Mouse (Mus musculus): ENCODE results near the gene Fry. TPM values are rescaled to one million over a fixed set of nuclear protein-coding genes. Genes with fewer than 3 reads are reported as not detected.
"Not testable (repeated sequence)": the region's sequence is repeated elsewhere in the genome, so short reads cannot be mapped to it uniquely, and the experiment has no call there.

The Fry gene
- polyA plus RNA-seq, 1 experiment from 2014 or later: 8.8 TPM

DNA sequence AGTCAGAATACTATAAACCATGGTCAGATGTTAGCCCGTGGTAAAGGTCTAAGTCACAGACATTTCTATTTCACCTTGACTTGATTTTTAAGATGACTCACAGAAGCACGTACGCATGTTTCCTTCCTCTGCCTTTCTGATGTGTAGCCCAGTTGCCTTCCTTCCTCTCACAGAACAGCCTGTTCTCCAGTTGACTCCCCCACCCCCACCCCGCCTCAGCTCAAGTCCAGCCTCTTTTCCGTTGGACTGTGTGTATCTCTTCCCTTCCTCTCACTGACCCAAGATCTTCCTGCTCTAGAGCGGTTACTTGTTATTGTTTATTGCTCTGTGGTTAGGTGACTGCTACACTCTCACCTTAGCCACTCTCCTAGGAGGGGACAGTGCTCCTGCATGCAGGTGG lies 350.0 kb downstream of the Fry start:
- Histone ChIP-seq H3K9me3 (ENCODE audit: control insufficient read depth, low read length) (no peaks in the 10 kb centered on the region), H3K27ac (ENCODE audit: low read depth, low read length) (no peak overlapping the region), H3K9ac (ENCODE audit: low read length) (no peak overlapping the region), H3K27me3 (ENCODE audit: control insufficient read depth, insufficient read depth, low read length) (no peaks in the 10 kb centered on the region), H3K36me3 (ENCODE audit: control insufficient read depth, insufficient read depth, low read length) (no peaks in the 10 kb centered on the region), H3K4me1 (ENCODE audit: control insufficient read depth, insufficient read depth, low read length) (no peaks in the 10 kb centered on the region), H3K4me3 (ENCODE audit: low read depth, low read length) (no peak overlapping the region), H3K4me2 (no peak overlapping the region)
- DNase-seq (ENCODE audit: low spot score, missing footprints) (no peak), ATAC-seq (ENCODE audit: low FRiP score) (no peak)
- WGBS: 72% methylated on average over 6 of the region's 6 CpGs

DNA sequence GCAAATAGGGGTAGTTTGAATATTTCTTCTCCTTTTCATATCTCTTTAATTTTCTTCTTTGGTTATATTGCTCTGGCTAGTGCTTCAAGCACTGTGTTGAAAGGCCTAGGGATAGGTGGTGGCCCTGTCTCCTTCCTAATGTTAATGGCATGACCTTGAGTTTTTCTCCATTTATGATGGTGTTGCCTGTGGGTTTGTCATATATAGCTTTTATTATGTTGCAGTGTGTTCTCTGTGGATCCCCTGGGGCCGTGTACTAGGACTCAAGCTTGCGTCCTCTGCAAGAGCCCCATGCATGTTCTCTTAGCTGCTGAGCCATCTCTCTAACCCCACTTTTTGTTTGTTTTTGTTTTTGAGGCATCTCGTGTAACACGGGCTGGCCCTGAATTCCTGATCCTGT lies 358.9 kb downstream of the Fry start:
- Histone ChIP-seq H3K4me2 (no peak overlapping the region), H3K4me1 (ENCODE audit: control insufficient read depth, insufficient read depth, low read length) (no peaks in the 10 kb centered on the region), H3K4me3 (ENCODE audit: low read depth, low read length) (no peak overlapping the region), H3K9ac (ENCODE audit: low read length) (no peak overlapping the region), H3K36me3 (ENCODE audit: control insufficient read depth, insufficient read depth, low read length) (no peaks in the 10 kb centered on the region), H3K27me3 (ENCODE audit: control insufficient read depth, insufficient read depth, low read length) (no peaks in the 10 kb centered on the region), H3K9me3 (ENCODE audit: control insufficient read depth, low read length) (no peaks in the 10 kb centered on the region), H3K27ac (ENCODE audit: low read depth, low read length) (no peak overlapping the region)
- ATAC-seq (ENCODE audit: low FRiP score): no peak
- no peak for DNase-seq (ENCODE audit: low spot score, missing footprints)
- 72% methylated on average over 4 of the region's 4 CpGs for WGBS

DNA sequence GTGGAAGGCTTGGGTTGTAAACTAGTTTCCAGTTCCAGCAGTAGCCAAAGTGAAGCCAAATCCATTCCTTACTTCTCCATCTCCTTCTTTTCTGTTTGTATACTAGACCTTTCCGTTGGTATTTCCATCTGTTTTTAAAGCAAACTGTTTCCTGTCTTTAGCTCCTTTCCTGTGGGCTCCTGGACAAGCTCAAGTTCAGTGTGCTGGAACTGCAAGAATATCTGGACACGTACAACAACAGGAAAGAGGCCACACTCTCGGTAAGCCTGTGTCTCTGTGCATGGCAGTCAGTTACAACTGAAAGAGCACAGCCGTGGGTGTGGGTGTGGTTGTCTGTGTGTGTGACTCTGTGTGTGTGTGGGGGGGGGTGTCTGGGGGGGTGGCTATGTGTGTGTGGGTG lies 360.2 kb downstream of the Fry start:
- H3K9me3 ChIP-seq (ENCODE audit: control insufficient read depth, low read length): no peaks in the 10 kb centered on the region
- 72% methylated on average over 4 of the region's 4 CpGs for WGBS
- no peak for ATAC-seq (ENCODE audit: low FRiP score)
- no peaks in the 10 kb centered on the region for H3K36me3 ChIP-seq (ENCODE audit: control insufficient read depth, insufficient read depth, low read length)
- H3K27ac ChIP-seq (ENCODE audit: low read depth, low read length): no peak overlapping the region
- no peak for DNase-seq (ENCODE audit: low spot score, missing footprints)
- H3K4me1 ChIP-seq (ENCODE audit: control insufficient read depth, insufficient read depth, low read length): no peaks in the 10 kb centered on the region
- no peaks in the 10 kb centered on the region for H3K27me3 ChIP-seq (ENCODE audit: control insufficient read depth, insufficient read depth, low read length)
- H3K9ac ChIP-seq (ENCODE audit: low read length): no peak overlapping the region
- no peak overlapping the region for H3K4me3 ChIP-seq (ENCODE audit: low read depth, low read length)
- no peak overlapping the region for H3K4me2 ChIP-seq

DNA sequence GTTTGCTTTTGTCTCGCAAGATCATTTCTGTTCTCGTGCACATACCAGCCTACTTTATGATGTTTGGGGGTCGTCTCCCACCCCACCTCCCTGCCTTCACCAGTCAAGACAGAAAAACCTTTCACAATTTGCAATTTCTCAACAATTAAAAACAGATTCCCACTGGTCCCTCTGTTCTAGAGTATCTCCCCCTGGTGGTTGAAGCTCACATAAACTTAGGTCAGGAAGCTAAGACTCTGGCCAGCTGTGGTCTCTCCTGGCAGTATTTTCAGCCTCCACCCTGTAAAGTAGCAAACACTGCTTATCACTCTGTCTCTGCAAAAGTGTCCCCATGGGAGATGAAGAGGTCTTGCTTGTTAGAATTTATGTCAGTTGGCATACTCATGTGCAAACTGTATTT lies 366.8 kb downstream of the Fry start:
- DNase-seq (ENCODE audit: low spot score, missing footprints) (no peak), ATAC-seq (ENCODE audit: low FRiP score) (no peak)
- no peaks in the 10 kb centered on the region for H3K27me3 ChIP-seq (ENCODE audit: control insufficient read depth, insufficient read depth, low read length)

DNA sequence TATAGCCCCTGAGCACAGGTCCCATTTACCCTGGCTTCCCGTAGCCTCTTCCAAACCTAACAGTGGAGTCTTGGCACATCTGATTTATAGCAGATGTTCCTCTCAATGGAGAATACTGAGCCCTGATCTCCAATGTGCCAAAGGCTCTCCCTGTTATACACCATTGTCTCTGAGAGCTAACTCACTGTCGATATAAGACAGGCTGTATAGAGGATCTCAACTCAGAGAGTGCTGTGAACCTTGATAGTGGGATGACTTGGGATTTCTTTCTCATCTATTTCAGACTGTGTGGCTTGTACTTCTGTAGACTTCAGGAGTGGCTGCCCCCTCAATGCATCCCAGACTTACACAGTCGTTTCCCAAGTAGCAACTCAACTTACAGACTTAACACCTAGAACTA lies 371.8 kb downstream of the Fry start:
- DNase-seq (ENCODE audit: low spot score, missing footprints) (no peak), ATAC-seq (ENCODE audit: low FRiP score) (no peak)
- no peak overlapping the region for H3K4me2 ChIP-seq
- no peak overlapping the region for H3K4me3 ChIP-seq (ENCODE audit: low read depth, low read length)
- H3K4me1 ChIP-seq (ENCODE audit: control insufficient read depth, insufficient read depth, low read length): no peaks in the 10 kb centered on the region
- no peaks in the 10 kb centered on the region for H3K36me3 ChIP-seq (ENCODE audit: control insufficient read depth, insufficient read depth, low read length)
- H3K27me3 ChIP-seq (ENCODE audit: control insufficient read depth, insufficient read depth, low read length): no peaks in the 10 kb centered on the region
- no peaks in the 10 kb centered on the region for H3K9me3 ChIP-seq (ENCODE audit: control insufficient read depth, low read length)
- no peak overlapping the region for H3K9ac ChIP-seq (ENCODE audit: low read length)
- no peak overlapping the region for H3K27ac ChIP-seq (ENCODE audit: low read depth, low read length)
- WGBS: 82% methylated on average over 3 of the region's 3 CpGs

More for the DNA sequence above, 366.8 kb downstream of the Fry start:
- Histone ChIP-seq H3K4me2 (no peak overlapping the region), H3K36me3 (ENCODE audit: control insufficient read depth, insufficient read depth, low read length) (no peaks in the 10 kb centered on the region), H3K9me3 (ENCODE audit: control insufficient read depth, low read length) (no peaks in the 10 kb centered on the region), H3K4me3 (ENCODE audit: low read depth, low read length) (no peak overlapping the region), H3K9ac (ENCODE audit: low read length) (no peak overlapping the region), H3K4me1 (ENCODE audit: control insufficient read depth, insufficient read depth, low read length) (no peaks in the 10 kb centered on the region), H3K27ac (ENCODE audit: low read depth, low read length) (no peak overlapping the region)
- WGBS: 74% methylated on average over 3 of the region's 3 CpGs

DNA sequence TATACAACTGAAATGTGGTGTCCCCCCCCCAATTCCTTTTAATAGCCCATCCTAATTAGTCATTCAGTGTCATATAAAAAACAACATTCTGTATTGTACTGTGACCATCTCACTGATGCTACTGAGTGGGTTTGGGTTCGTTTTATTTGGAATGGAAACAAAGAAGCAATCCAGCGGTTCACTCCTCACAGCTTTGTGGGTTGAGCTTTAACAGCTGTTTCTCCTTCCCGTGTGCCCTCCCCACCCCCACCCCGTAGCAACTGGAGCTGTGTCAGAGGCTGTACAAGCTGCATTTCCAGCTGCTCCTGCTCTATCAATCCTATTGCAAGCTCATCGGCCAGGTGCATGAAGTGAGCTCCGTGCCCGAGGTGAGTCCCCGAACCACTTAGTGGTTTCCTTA lies 372.4 kb downstream of the Fry start:
- 76% methylated on average over 8 of the region's 8 CpGs for WGBS
- Histone ChIP-seq H3K4me2 (no peak overlapping the region), H3K27me3 (ENCODE audit: control insufficient read depth, insufficient read depth, low read length) (no peaks in the 10 kb centered on the region), H3K36me3 (ENCODE audit: control insufficient read depth, insufficient read depth, low read length) (no peaks in the 10 kb centered on the region), H3K4me3 (ENCODE audit: low read depth, low read length) (no peak overlapping the region), H3K27ac (ENCODE audit: low read depth, low read length) (no peak overlapping the region), H3K9ac (ENCODE audit: low read length) (no peak overlapping the region), H3K4me1 (ENCODE audit: control insufficient read depth, insufficient read depth, low read length) (no peaks in the 10 kb centered on the region), H3K9me3 (ENCODE audit: control insufficient read depth, low read length) (no peaks in the 10 kb centered on the region)
- ATAC-seq (ENCODE audit: low FRiP score) (no peak), DNase-seq (ENCODE audit: low spot score, missing footprints) (no peak)

DNA sequence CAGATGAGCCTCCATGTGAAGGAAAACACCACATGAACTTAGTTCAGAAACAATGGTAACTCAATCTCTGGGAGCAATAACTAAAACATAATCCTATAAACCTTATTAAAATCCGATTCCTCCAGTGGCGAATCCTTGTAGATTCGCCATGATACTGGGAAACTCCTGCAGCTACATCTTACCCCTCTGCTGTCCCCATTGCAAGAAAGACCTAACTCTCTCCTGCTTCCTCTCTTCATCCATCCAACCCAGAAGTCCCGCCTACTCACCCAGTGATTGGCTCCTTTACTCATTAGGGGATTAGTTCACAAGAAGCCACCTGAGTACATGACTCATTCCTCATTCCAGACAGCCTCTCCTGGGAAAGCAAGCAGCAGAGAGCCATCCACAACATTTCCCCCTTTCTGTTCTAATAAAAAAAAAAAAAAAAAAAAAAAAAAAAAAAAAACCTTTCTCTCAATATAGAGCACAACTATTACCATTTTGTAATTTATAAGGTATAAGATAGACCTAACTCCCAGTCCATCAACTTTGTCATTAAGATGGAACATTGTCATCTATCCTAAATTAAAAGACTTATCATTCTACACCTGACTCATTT lies 373.2 kb downstream of the Fry start:
- ATAC-seq (ENCODE audit: low FRiP score); H3K36me3 ChIP-seq (ENCODE audit: control insufficient read depth, insufficient read depth, low read length); H3K9ac ChIP-seq (ENCODE audit: low read length); H3K4me2 ChIP-seq; H3K4me1 ChIP-seq (ENCODE audit: control insufficient read depth, insufficient read depth, low read length); H3K27me3 ChIP-seq (ENCODE audit: control insufficient read depth, insufficient read depth, low read length); H3K27ac ChIP-seq (ENCODE audit: low read depth, low read length); H3K9me3 ChIP-seq (ENCODE audit: control insufficient read depth, low read length); DNase-seq (ENCODE audit: low spot score, missing footprints); H3K4me3 ChIP-seq (ENCODE audit: low read depth, low read length): not testable (repeated sequence)
- 88% methylated on average over 4 of the region's 4 CpGs for WGBS

DNA sequence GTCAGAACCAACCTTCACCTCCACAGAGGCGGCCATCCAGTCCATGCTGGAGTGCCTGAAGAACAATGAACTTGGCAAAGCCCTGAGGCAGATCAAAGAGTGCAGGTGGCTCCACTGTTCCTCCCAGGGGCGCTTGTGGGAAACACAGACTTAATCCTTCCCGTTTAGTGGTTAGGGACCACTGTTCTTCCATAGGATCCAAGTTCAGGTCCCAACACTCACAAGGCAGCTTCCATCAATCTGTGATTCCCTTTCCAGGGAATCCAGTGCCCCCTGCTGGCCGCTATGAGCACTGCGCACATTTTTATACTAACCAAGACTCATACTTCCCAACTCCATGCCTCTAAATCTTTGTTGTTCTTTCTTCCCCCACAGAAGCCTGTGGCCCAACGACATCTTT lies 377.3 kb downstream of the Fry start:
- WGBS: 44% methylated on average over 6 of the region's 6 CpGs
- H3K9ac ChIP-seq (ENCODE audit: low read length): no peak overlapping the region
- no peak overlapping the region for H3K4me3 ChIP-seq (ENCODE audit: low read depth, low read length)
- no peaks in the 10 kb centered on the region for H3K27me3 ChIP-seq (ENCODE audit: control insufficient read depth, insufficient read depth, low read length)
- H3K36me3 ChIP-seq (ENCODE audit: control insufficient read depth, insufficient read depth, low read length): no peaks in the 10 kb centered on the region
- ATAC-seq (ENCODE audit: low FRiP score) (no peak), DNase-seq (ENCODE audit: low spot score, missing footprints) (no peak)
- no peaks in the 10 kb centered on the region for H3K9me3 ChIP-seq (ENCODE audit: control insufficient read depth, low read length)
- H3K4me2 ChIP-seq: no peak overlapping the region
- no peaks in the 10 kb centered on the region for H3K4me1 ChIP-seq (ENCODE audit: control insufficient read depth, insufficient read depth, low read length)
- no peak overlapping the region for H3K27ac ChIP-seq (ENCODE audit: low read depth, low read length)

DNA sequence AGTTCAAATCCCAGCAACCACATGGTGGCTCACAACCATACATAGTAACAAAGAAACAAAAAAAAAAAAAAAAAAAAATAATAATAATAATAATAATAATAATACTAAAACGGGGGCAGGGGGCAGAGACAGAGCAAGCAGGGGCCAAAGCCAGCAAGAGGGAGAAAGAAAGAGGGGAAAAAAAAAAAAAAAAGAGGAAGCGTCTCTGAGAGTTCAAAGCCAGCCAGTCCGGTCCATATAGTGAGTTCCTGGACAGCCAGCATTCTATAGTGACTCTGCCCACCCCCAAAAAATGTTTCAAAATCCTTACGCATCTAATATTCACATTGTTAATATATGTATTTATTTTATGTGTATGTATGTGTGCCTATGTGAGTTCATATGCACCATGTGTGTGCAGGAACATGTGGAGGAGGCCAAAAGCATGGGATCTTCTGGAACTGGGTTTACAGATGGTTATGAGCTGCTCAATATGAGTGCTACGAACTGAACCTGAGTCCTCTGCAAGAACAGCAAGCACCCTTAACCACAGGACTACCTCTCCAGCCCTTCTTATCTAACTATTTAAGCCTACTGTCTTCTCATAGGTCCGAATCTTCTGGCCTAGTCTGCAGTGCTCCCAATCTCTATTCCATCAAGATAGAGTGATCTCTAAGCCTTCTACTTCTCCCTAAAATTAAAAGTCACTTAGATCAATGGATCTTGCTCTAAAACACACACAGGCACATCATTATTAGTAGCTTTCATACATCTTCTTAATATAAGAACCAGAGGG lies 392.2 kb downstream of the Fry start:
- Histone ChIP-seq H3K9ac (ENCODE audit: low read length) (no peak overlapping the region), H3K4me2 (no peak overlapping the region), H3K4me1 (ENCODE audit: control insufficient read depth, insufficient read depth, low read length) (no peaks in the 10 kb centered on the region), H3K27ac (ENCODE audit: low read depth, low read length) (no peak overlapping the region), H3K4me3 (ENCODE audit: low read depth, low read length) (no peak overlapping the region), H3K36me3 (ENCODE audit: control insufficient read depth, insufficient read depth, low read length) (no peaks in the 10 kb centered on the region), H3K9me3 (ENCODE audit: control insufficient read depth, low read length) (no peaks in the 10 kb centered on the region), H3K27me3 (ENCODE audit: control insufficient read depth, insufficient read depth, low read length) (no peaks in the 10 kb centered on the region)
- 79% methylated on average over 6 of the region's 6 CpGs for WGBS
- DNase-seq (ENCODE audit: low spot score, missing footprints) (no peak), ATAC-seq (ENCODE audit: low FRiP score) (no peak)

Measured in midbrain, embryonic 11.5 days (tissue).